Mouse (Mus musculus) ES-Bruce4 (cell line): Measurements from ENCODE around the gene Mfrp.

ENCODE experiments used
- CTCF ChIP-seq: IDR thresholded peaks from one replicate; pipeline ENCODE4 v1.8.1; 2011; ENCODE audit warnings: low read depth, low read length
- EP300 ChIP-seq: IDR thresholded peaks from 2 replicates; pipeline ENCODE4 v1.6.1; 2011; ENCODE audit warnings: low read depth, low read length; ENCODE audit not compliant: insufficient read depth
- POLR2A ChIP-seq: IDR thresholded peaks from one replicate; pipeline ENCODE4 v1.8.1; 2011; ENCODE audit warnings: low read length; ENCODE audit not compliant: insufficient read depth

GRCm38 (mm10) chr9:44084659-44085229 lies 16.8 kb upstream of the Mfrp start:
- no peak for TF ChIP-seq CTCF
- TF ChIP-seq EP300 = no peak
- peak; percentile 40 for TF ChIP-seq POLR2A
